Mouse (Mus musculus) regulatory T cell (primary cell): ENCODE results near the gene Sdk2.

ENCODE experiments used
- in situ Hi-C: fragments of 300-600 bp; cut with MboI, MseI; formaldehyde crosslinking; loops from one replicate; pipeline ENCODE4 v1.15.1; 2025; ENCODE audit warnings: high pct_unique_total_duplicates

Gene Sdk2

GRCm38 (mm10) chr11:113766284-113766985 is 300.4 kb downstream of the Sdk2 start:
- in situ Hi-C loops: no loop called here

- in situ Hi-C loops: loop anchor here (5.0 kb wide), 1 partner anchor 107 kb away; no protein-coding TSS in a partner anchor
These were observed 302.6 kb downstream of the Sdk2 start for GRCm38 (mm10) chr11:113764132-113764849.

DNA sequence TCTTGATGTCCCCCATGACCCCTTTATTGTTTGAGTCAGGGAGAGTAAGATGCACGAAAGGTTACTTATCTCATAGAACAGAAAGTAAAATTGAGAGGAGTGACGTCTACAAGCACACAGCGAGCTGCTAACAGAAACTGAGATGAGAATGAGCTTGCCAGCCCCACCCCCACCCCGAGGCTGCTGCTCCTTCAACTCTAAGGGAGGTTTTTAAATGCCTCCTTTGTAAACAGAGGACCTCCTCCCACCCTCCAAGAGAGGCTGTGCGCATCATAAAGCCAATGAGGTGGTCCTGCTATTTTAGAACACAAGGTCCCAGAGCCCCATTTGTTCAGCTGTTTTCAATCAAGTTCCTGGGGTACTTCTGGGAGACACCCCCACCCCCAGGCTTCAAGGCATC is 303.4 kb downstream of the Sdk2 start:
- in situ Hi-C loops: loop anchor here (5.0 kb wide), 1 partner anchor 106 kb away; no protein-coding TSS in a partner anchor

- in situ Hi-C loops: loop anchor here (5.0 kb wide), 1 partner anchor 105 kb away; no protein-coding TSS in a partner anchor
These were observed 304.6 kb downstream of the Sdk2 start for GRCm38 (mm10) chr11:113762136-113762797.

DNA sequence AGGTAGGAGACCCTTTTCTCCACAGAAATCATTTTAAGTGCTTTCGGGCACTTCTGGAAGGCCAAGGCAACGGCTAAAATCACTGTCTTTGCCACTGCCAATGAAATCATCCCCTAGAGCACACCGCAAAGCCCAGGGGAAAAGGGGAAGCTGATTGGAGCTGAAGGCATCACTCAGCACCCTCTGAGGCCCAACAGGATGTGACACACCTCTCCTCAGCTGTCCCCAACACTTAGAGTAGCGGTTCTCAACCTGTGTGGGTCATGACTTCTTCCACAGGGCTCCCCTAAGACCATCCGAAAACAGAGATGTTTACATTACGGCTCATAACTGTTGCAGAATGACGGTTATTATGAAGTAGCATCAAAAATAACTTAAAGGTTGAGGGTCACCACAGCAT is 305.2 kb downstream of the Sdk2 start:
- in situ Hi-C loops: loop anchor here (5.0 kb wide), 1 partner anchor 104 kb away; no protein-coding TSS in a partner anchor

DNA sequence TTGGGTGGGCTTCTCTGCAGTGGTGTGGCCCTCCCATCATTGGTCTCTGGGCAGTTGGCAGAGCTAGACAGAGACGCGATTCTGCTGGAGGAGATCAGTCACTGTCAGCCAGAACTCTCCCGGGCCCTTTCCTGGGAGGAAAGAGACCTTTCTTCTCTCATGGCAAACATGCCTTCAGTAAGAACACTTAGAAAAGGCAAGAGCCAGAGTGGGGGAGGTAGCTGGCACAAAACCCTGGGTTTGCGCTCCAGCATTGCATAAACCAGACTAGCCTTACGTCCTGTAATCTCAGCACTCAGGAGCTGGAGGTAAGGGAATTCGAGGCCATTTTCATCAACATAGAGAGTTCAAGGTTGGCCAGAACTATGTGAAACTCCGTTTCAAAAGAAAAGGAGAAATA is 306.4 kb downstream of the Sdk2 start:
- in situ Hi-C loops: loop anchor here (5.0 kb wide), 1 partner anchor 103 kb away; no protein-coding TSS in a partner anchor

DNA sequence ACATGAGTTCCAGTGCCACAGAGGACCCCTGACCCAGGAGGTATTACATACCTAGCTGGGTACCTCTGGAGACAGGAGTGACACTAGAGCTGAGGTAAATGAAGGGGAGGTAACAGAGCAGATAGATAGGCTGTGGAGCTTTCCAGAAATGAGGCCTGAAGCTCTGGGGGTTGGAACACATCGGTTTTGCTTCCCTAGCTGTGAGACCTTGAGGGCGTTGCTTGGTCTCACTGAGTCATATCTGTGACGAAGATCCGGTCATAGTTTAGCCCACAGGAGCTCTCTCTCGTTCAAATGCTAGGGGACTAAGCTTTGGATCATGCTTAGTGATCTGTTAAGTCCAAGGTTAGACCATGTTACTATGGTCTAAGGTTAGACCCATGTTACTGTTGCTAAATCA is 308.0 kb downstream of the Sdk2 start:
- in situ Hi-C loops: no loop called here

GRCm38 (mm10) chr11:113756578-113756977 is 310.3 kb downstream of the Sdk2 start:
- in situ Hi-C loops: no loop called here

GRCm38 (mm10) chr11:113755878-113756277 is 311.0 kb downstream of the Sdk2 start:
- in situ Hi-C loops: no loop called here

DNA sequence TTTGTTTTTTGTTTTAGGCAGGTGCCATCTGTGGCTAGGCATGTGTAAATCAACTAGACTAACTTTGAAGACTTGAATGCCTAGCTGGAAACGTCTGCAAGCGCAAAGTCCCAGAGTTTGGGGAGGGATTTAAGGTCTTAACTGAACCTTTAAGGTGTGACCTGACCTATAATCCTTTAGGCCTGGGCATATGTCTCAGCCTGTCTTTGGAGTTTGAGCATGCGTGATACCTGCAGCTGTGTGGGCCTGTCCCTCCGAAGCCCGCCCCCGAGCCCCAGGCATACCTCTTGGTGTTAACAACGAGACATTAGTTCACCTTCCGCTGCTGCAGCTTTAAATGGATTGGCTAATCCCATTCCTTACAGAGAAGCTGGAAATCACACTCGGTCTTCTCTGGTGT is 312.0 kb downstream of the Sdk2 start:
- in situ Hi-C loops: no loop called here

GRCm38 (mm10) chr11:113752685-113753430 is 314.0 kb downstream of the Sdk2 start:
- in situ Hi-C loops: no loop called here

DNA sequence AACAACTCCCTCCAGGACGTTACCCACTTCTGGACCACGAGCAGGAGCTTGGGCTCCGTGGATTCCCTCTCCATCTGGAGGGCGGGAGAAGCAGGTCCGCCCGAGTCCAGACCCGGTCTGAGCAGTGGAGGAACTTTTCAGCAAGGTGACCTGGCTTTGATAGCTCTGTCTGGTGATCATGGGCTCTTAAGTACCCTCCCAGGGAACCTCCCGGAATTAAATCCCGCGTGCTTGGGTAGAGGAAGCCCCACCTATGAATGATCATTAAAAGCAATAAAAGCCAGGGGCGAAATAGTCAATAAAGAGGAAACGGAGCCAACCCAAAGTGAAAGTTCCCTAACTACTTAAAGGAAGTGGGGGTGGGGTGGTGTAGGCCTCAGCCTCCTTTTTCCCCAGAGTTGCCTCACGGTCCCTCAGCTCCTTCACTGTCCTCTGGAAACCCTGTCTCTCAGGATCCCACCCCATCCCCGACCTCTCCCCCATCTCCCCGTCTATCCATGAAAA is 314.6 kb downstream of the Sdk2 start:
- in situ Hi-C loops: no loop called here

GRCm38 (mm10) chr11:113751484-113752084 is 315.3 kb downstream of the Sdk2 start, which contains the start of gene Cdc42ep4:
TSS of gene Cdc42ep4 (minus strand) at chr11:113751881.
- in situ Hi-C loops: no loop called here

DNA sequence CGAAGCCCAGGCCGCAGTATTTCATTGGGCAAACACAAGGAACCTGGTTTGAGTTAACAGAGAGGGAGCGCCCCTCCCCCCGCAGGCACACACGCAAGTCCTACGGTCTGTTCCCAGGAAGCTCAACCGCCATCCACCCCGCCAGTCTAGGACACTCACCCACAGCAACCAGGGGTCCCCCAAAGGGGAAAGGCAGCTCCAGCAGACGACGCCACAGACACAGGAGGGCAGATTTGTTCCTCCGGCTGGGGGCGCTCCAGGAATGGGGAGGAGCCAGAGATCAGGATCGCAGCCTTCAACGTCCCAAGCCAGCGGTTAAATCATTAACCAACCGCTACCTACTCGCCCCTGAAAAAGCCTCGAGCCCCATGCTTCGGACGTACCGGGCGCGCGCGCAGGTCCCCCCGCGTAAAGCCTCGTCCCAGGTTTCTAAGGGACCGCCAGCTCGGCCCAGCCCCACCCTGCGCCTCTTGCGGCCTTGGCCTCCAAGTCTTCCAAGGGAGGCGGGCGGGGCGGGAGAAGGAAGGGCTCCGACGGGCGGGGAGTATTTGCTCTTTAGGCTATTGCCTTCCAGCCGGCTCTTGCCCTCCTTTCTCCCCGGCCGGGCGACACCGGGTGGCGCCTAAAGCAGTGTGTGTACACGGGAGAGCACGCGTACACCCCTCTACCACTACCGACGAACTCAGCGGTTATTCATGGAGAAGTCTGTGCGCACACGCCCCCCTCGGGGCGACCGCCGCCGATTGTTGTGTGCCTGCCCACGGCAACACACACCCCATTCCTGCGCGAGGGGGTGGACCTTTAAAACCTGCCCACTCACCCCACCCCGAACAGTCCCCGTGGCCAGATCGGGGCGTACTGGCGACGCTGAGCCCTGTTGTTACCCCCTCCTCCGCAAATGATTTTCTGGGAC is 316.0 kb downstream of the Sdk2 start:
- in situ Hi-C loops: no loop called here

- in situ Hi-C loops: loop anchor here (5.0 kb wide), 2 partner anchors 43 to 62 kb away; no protein-coding TSS in a partner anchor
These were observed 317.0 kb downstream of the Sdk2 start for GRCm38 (mm10) chr11:113749749-113750351.

DNA sequence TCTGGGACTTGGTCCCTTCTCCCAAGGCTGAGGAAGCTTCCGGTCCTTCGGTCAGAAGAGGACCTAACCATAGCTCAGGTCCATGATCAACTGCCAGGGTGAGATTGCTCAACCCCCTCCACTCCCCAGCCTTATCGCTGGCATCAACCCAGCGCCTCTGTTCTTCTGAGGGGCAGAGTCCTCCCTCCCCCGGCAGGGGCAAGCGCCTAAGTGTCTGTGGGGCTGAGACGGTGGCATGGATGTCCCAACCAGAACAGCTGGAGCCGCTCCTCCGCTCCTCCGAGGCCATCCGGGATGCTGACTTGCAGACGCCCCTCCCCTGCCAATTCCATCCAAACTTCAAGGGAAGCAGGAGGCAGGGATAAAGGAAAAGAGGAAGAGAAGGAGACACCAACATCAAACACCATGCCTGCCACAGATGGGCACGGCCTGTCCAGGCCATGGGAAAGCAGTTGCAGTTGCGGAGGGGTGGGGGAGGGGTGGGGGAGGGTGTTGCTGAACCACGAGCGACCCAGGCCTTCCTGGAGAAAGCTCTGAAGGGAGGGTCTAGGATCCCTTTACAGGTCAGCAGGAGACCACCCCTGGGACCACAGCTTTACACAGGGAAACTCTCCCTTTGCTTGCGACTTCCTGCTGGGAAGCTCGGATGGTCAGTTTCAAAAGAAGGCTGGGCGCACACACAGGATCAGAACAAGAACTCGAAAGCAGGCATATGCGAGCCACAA is 317.9 kb downstream of the Sdk2 start:
- in situ Hi-C loops: loop anchor here (5.0 kb wide), 2 partner anchors 42 to 63 kb away; no protein-coding TSS in a partner anchor

GRCm38 (mm10) chr11:113747725-113748380 is 319.0 kb downstream of the Sdk2 start:
- in situ Hi-C loops: loop anchor here (5.0 kb wide), 2 partner anchors 41 to 64 kb away; no protein-coding TSS in a partner anchor

DNA sequence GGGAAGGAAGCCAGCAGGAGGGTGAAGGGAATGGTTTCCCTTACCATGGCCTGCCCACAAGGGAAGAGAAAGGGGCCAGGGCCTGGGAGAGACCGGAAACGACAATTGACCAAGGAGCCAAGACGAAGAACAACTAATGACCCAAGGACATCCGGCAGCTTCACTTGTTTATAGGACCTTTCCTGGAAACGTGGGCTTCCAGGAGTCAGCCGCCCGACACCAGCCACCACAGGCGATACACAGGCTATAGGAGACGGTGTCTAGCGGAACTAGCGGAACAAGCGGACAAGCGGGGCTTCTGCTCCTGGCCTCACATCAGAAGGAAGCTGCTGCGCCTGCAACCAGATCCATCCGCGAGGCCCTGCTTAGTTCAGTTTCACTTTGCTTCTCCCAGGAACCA is 319.8 kb downstream of the Sdk2 start:
- in situ Hi-C loops: loop anchor here (5.0 kb wide), 2 partner anchors 40 to 65 kb away; no protein-coding TSS in a partner anchor
